Mouse (Mus musculus): Measurements from ENCODE around the gene Snx29.

Snx29 gene

DNA sequence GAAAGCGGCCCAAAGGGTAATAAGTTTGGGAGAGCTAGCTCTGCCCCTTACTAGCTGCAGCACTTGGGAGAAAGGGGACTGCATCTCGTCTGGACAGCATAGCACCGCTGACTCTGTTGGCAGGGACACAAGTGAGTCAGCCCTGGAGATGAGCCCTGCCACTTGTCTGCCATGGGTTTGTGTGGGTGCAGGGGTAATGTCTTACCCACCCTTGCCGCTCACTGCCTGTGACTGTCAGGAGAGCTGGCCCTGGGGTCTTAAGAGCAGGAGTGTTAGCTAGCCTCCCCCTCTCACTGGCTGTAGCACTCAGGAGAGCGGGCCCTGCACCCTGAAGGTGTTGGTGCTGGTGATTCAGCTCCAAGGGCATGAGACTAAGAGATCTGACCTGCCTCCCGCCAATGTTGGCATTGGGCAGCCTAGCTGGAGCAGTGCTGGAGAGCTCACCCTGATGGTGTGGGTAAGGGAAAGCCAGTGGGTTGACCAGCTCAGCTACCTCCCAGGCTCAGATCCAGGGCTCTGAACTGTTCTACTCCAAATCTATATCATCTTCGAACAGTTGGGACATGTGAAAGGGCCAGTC lies 479.3 kb downstream of the Snx29 start:
- no peak for DNase-seq

Data from lung, postnatal 36 days (tissue).